Mouse (Mus musculus) right cerebral cortex, postnatal 25 days (tissue): ENCODE results near the gene Magi3.

Experiments used
- DNase-seq: peaks from one replicate; pipeline ENCODE4 v3.0.0; 2022

Gene Magi3

DNA sequence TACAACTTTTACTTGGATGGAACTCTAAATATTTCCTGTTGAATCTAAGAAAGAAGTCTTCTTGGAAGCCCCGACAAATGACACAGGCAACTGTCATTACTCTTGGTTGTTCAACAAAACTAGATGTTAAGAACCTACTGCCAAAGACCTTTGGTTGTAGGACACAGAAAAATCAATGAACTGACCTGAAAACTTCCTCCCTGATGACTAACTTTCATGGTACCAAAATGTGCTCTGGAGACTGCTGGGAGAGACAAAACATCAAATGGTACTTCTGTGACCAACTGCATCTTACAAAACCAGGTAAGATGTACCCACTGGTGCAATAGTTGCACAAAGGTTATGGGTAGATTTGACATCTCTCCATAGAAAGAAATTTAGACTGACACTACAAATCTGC is 30.9 kb downstream of the Magi3 start:
- DNase-seq = no peak

DNA sequence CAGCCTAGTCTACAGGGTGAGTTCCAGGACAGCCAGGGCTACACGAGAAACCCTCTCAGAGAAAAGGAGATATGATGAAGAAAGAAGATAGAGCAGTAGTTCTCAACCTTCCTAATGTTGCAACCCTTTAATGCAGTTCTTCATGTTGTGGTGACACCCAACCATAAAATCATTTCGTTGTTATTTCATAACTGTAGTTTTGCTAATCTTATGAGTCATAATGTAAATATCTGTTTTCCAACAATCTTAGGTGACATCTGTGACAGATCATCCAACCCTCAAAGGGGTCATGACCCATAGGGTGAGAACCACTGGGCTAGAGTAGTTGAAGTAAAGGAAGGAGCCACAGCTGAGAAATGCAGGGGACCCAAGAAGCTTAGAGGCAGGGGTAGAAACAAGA is 35.9 kb downstream of the Magi3 start:
- DNase-seq = no peak

DNA sequence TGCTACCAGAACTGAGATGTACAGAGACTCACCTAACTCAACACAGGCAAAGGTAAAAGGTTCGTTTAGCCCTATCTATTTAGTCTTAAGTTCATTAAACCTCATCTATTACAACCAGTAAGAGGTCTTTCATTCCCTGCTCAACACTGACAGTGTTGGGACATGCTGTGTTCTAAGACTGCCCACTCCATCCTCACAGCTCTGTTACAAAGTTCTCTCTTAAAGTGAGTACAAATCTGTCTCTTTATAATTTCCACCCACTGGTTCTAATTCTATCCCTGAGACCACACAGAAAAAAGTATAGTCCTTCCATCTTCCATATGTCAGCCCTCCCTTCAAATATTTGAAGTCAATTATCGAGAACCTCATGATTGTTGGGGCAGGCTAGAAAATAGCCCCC is 36.5 kb downstream of the Magi3 start:
- no peak for DNase-seq

DNA sequence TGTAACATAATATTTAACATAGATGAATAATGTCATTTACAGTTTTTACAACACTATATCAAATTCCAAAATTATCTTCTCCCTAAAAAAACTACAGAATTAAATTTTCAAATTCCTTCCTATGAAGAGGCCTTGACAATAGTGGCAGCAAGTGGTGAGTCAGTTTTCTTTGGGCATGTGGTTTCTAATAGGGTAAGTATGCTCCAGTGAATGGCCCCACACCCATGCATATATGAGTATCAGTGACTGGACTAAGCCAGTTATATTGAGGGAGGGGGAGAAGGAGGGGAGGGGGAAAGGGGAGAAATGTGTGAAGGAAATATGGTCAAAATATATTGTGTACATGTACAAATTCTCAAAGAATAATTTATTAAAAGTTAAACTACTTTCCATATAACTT is 37.5 kb downstream of the Magi3 start:
- DNase-seq = no peak

DNA sequence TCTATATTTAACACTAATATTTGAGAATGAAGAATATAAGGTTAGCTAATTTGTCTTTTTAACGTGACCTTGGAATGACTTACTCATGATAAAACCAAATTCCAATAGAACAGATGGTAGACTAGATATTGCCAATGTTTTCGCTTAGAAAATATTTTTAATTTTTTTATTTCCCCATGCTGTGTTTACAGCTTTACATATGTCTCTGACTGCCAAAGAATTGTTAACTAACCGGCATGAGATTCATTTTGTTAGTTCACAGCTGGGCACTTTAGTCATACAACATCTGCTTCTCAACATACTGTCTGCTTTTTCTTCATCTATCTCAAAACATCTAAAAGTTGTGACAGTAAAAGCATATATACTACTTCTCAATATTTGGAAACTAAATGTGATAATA is 58.8 kb downstream of the Magi3 start:
- no peak for DNase-seq

DNA sequence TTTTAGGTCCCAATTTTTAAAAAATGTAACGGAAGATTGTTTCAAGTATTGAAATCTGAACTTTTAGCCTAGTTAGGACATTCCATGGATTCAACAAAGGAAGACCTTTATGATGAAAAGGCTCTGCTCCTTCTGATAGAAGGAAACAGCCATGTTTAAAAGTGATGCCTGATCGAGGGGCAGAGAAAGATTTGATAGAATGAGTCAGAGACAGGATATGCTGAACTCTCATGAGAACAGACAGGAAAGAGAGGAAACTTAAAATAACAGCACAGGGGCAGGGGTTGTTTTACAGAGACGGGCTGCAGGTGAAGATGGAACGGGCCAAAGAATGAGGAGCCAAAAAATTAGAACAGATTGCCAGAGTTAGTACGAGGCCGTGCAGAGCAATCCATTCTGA is 59.6 kb downstream of the Magi3 start:
- no peak for DNase-seq

DNA sequence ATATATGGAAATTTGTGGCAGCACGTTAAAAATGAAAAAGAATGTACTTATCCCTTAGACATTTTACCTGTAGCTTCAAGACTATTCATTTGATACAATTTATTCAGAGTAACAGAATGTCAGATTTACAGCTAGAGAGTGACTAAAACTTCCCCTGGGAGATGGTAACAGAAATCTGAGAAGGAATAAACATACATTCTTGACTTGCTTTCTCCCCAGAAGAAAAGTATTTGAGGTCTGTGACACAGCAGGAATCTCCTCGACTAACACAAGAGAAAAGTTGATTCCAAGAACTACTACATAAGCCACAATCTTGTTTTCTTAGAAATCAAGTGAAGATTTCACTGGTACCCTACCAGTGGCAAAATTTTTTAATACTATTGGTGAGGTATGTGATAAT is 70.0 kb downstream of the Magi3 start:
- DNase-seq = no peak

DNA sequence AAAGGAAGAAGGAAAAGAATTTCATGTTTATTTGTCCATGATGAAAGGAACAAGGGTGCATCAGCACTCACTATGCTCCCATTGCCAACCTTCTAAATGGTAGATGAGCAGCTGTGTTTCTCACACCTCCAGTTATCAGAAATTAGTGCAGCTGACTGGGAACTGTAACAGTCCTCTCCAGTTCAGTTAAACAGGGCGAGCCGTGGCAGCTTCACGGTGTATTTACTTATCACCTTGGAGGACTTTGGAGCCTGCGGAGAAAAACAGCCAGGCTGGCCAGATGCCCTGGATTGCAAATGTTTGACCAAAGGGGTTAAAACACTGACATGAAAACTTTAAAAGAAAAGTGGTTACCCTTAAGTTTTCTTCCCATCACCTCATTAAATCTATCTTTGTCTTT is 77.8 kb downstream of the Magi3 start:
- no peak for DNase-seq

DNA sequence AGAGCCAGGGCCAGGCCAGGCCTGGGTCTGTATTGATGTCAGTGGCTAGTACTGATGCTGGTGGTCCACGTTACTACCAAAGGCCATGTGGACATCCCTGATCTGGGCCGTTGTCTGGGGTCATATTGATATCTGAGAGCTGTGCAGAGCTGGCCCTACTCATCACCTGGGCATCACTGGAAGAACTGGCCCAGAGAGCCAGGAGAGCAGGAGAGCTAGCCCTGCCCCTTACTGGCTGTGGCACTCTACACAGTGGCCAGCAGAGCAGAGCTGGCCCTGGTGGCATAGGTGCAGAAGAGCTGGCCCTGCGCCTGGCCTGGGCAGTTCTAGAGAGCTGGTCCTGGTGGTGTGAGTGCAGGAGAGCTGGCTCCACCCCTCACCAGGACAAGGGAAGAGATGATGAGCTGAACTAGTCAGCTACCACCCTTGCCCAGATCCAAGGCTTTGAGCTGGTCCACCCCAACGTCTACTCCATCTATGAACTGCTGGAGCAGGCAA is 81.2 kb downstream of the Magi3 start:
- DNase-seq = no peak

DNA sequence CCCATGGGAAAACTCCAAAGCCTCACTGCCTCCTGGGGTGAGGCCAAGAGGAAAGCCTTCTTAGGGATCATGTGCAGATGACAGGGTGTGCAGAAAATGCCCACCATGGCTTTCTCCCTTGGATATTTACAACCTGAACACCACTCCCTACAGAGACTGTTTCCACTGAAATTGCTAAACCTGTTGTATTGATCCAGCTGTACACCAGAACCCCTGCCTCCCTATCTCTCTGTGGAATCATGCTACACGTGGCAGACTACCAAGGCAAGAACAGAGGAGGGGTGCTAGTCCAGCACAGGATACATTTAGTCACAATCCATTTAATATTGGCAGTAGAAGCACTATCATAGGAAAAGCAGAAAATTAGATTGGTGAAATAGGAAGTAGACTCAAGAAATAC is 94.5 kb downstream of the Magi3 start:
- DNase-seq = no peak

DNA sequence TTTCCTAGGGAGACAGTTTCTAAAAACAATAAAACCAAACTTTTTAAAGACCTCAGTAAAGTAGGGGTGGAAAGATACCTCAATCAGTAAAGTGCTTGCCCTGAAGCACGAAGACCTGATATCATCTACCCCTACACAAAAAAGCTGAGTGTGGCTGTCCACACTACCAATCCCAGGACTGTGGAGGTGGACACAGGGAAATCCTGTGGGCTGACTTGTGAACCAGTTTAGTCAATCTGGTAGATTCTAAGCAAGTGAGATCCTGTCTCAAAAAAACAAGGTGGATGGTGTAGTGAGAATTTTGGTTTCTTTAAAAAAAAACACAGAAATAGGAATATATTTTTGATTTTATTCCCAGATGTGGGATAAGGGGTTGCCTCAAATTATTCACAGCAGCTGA is 96.3 kb downstream of the Magi3 start:
- DNase-seq = no peak

DNA sequence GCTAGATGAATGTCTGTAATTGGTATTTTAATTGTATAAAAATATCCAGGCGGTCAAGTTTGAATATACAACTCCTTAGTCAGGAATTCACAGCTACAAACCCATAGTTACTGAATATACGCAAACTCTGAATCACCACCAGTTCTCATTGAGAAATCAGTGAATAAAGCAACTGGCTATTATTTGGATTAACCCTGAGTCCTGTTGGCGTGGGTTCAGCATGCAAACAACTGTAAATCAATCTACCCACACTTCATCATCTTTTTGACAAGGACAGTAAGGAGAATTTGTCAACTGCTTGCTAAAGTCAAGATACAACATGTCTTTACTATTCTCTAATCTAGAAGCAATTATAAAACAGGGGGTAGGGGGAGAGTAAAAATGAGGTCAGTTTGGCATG is 110.7 kb downstream of the Magi3 start:
- DNase-seq = no peak

DNA sequence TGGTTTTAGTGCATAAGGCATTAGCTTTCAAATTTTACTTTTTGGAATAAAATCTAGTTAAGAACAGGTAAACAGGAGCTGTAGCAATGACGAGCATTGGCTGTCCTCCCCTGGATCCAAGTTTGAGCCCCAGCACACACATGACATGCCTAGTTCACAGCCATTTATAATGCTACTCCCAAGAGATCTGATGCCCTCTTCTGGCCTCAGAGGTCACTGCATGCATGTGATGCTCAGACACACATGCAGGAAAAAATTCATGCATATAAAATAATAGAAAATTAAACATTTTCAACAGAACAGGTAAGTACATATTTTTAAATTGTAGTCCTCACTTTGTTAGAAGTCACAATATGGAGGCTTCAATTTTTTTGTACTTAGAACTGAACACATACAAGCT is 115.2 kb downstream of the Magi3 start:
- no peak for DNase-seq

DNA sequence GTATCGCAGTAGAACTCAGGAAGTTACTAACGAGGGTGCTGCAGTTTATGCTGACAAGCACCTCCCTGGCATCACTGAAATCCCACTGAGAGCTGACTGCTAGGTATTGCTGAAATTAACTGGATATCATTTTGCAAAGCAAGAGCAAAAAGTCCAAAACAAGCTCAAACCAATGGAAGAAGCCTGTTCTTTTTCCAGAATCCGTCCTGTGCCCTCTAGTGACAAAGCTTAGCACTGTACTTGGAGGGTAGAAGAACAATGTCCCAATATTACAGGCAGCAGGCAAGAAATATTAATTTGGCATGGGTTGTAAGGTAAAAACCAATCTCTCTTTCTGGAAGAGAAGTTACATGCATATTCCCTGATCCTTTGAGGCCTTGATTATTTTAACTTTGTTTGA is 118.5 kb downstream of the Magi3 start:
- no peak for DNase-seq

DNA sequence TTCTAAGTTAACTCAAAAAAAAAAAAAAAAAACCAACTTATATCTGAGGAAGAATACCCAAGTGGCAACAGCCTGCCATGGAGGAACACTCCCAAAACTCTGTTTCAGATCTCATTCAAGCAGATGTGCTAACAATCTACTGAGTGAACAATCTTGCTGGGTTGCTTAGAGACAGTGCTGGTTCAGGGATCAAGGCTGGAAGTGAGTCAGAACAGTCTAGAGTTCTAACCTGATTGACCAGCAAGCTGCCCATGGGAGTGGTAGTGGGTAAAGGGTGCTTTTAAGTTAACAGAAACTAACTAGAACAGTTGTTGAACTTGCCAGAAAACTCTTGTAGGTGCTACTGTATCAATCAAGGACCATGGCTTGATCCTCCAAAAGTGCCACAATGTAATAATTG is 118.9 kb downstream of the Magi3 start:
- no peak for DNase-seq

DNA sequence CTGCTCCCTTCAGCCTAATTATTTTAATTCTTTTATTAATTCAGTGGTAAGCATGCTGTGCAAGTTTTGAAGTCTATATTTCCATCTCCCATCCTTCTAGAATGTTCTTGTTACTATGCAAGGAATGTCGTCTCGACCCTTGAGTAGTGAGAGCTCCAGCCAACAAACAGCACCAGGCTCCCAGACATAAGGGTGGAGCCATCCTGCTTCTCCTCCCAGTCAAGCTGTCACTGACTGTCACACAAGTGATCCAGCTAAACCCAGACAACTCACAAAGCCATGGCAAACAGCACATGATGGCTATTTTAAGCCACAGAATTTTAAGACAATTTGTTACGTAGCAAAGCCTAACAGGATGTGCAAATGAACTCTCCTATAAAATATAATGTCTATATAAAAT is 124.2 kb downstream of the Magi3 start:
- no peak for DNase-seq

DNA sequence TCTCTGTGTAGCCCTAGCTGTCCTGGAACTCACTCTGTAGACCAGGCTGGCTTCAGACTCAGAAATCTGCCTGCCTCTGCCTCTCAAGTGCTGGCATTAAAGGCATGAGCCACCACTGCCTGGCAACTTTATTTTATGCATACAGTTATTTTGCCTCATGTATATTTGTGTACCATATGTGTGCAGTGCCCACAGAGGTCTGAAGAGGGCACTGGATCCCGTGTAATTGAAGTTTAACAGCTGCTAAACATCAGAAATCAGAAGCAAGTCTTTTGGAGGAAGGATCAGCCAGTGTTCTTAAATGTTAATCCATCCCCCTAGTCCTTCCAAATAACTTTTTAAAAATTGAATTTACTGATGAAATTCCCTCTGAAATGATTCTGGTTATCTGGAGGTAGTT is 125.5 kb downstream of the Magi3 start:
- DNase-seq = no peak

DNA sequence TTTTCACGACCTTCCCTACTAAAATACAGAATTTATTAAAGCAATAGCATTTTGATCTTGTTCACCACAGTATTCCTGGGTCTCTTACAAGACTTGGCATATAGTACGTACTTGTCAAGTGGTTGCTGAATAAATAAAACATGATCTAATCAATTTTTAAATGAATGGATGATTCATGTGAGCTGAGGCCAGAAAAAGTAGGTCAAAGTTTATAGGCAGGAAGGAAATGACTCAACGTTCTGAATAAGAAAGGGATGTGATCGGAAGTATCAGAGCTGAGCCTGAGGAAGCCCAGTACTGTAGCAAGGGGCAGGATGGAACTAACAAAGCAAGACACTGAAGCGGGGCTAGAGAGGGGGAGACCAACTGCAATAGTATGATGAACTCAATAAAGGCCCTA is 127.4 kb downstream of the Magi3 start:
- DNase-seq = no peak

DNA sequence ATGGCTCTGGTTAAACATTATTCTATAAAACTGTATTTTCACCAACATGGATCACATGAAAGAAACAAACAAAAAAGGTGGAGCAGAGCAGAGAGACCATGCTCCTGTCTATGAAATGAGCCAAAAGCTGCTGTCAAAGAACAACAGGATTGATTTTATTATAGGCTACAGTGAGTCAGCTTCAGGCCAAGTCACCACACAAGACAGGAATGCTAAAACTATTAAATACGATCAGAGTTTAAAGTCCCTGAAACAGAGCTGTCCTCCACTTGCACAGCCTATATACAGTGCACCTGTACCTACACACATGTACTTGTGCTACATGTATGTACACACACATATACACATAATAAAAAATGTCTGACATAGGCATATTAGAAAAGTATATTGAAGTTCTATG is 138.1 kb downstream of the Magi3 start:
- no peak for DNase-seq

DNA sequence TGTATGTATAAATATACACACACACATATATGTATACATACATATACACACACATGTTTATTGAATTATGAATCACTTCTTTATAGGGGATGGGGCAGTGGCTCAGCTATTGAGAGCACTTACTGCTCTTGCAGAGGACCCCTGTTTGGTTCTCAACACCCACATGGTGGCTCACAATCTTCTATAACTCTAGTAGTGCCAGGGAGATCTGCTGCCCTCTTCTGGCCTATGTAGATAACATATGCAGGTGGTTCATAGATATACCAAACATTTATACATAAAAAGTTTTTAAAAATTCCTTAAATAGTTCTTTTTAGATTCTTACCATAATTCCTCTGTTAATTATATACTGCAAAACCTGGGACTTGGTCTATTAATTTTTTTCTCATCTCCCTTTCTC is 141.4 kb downstream of the Magi3 start:
- no peak for DNase-seq

DNA sequence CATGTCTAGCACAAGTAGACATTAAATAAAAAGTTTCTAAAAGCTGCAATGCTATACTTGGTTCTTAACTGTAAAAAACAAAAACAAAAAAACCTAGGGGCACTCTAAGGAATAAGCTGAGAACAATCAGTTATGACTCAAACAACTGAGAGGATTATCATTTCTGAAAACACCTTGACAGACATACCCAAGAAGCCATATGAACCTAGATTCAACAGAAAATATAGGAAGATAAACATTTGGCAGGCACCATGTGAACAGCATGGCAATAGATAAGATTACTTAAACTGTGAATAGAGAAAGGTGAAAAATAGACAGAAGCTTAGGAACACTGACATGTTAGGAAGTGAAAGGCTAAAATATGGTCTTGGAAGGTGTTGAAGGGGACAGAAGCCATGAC is 150.8 kb downstream of the Magi3 start:
- no peak for DNase-seq

DNA sequence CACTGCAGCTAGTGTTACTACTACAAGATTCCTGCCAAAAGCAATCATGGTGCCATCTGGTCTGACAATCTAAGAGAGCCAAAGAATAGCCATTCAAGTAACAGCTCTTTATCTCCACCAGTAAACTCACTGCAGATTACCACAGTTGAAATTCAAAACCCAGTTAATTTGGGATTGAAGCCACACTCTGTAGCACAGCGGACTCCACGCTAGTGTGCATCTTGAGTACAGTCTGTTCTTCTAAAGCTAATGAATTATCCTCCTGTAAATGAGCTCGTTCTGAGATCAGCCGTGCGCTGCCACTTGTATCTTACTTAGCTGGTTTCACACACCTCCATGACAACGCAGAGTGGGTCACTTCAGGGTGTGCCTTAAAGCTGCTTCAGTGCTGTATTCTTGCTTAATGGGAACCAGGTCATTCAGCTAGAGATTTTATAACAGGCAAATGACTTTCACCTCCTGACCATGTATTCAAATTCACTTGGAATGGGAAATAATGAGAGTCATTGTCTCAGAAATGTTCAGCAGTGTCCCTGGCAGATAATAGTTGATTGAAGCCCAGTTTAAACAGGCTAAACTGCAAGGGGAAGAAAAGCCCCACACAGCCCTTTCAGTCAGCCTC is 161.1 kb downstream of the Magi3 start:
- DNase-seq = peak; percentile 20

DNA sequence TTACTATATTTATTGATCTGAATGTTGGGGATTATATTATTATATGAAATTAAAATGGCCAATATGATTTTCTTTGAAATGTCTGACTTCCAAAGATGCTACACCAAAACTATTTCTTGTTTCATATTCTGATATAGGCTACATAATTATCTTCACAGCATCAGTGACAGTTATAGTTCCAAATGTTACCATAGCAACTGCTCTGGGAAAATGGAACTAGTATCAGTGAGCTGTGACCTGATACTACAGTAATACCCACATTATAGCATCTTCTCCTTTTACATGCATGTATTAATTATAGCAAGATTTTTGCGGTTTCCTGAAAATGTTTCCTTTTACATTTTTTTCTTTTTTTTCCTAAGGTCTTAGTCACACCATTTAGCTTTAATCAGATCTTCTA is 187.4 kb downstream of the Magi3 start:
- no peak for DNase-seq

DNA sequence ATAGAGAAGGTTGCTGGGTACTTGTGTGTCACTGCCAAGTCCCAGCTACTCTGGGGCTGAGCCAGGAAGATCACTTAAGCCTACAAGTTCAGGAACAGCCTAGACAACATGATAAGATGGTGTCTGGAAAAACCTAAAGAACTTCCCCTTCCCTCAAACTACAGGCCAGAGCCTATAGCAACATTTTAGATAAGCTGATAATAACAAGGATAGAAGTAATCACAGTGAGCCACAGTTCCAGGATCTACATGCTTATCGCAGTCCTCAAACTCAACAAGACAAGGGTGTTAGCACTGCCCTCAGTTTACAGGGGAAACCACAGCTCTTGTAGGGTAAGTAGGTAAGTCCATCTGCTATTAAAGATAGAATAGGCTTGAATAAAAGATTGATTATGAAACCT is 188.1 kb downstream of the Magi3 start:
- no peak for DNase-seq

DNA sequence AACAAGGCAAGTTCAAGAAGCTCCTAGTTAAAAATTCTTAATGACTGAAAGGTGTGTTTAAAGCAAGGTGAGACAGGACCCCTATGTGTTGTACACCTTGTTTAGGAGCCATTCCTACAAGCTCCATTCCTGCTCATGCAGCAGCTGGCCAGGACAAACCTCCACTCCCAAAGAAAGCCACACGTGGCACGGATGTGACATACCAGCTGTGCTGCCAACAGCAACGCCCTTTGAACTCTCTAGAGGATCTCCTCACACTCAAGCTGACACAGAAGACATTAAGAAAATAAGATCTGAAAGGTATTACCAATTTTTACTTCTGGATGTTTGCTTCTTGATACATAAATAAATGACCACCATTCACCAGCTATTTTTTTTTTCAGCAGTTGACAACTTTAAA is 193.2 kb downstream of the Magi3 start:
- no peak for DNase-seq

DNA sequence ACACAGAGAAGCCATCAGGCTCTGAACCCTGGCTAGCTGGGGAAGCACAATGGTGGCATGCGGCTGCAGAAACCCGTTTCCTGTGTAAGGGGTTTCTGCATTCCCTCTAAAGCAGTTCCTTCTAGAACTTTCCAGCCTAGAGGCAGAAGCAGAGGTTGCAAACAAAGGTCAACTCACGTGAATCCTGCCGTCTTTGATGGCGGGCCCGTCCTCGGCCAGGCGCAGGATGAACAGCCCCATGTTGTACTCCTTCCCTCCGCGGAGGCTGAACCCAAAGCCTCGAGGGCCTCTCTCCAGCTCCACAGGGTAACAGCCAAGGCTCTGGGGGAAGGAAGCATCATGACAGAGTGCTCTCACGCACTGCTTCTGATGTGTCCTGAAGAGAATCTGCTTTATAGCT is 200.1 kb downstream of the Magi3 start:
- DNase-seq = no peak
